Mouse (Mus musculus): Measurements from ENCODE around the gene Gsn. TPM values are rescaled to one million over a fixed set of nuclear protein-coding genes. Genes with fewer than 3 reads are reported as not detected.
A peak's percentile ranks its signal among the peaks of the same experiment; 100 is the strongest.

Gsn gene
- polyA plus RNA-seq, 1 experiment = 282 TPM

GRCm38 (mm10) chr2:35293291-35293690 lies 37.1 kb downstream of the Gsn start:
- Histone ChIP-seq H3ac (ENCODE audit: control insufficient read depth, insufficient read length) (no peak overlapping the region), H3K79me2 (ENCODE audit: control insufficient read depth, insufficient read depth) (no peaks in the 10 kb centered on the region), H3K4me3 (no peak overlapping the region), H3K27me3 (ENCODE audit: control insufficient read depth, insufficient read depth, insufficient read length) (no peaks in the 10 kb centered on the region), H3K4me2 (ENCODE audit: low read depth) (no peak overlapping the region), H3K36me3 (ENCODE audit: control insufficient read depth, insufficient read depth) (peaks cover 32% of the 10 kb centered on the region)
- TF ChIP-seq E2F4 (IDR thresholded peaks at IDR 0.05; ENCODE audit: insufficient read depth) (no peak), POLR2A (IDR thresholded peaks at IDR 0.05; ENCODE audit: insufficient read length, low read depth) (no peak), POLR2AphosphoS2 (IDR thresholded peaks at IDR 0.05; ENCODE audit: insufficient read length, low read depth) (no peak), TCF12 (IDR thresholded peaks at IDR 0.05; ENCODE audit: insufficient read depth, poor library complexity, severe bottlenecking) (no peak), MYOD1 (IDR thresholded peaks at IDR 0.05; ENCODE audit: control insufficient read depth in 1 of 3, insufficient read length in 2 of 3, low read depth in 2 of 3) (no peak), SRF (IDR thresholded peaks at IDR 0.05; ENCODE audit: control insufficient read depth, insufficient read length, low read depth) (no peak), USF1 (IDR thresholded peaks at IDR 0.05; ENCODE audit: low read depth) (no peak), CEBPB (IDR thresholded peaks at IDR 0.05; ENCODE audit: insufficient read depth, poor library complexity, severe bottlenecking) (no peak), TCF3 (IDR thresholded peaks at IDR 0.05; ENCODE audit: insufficient read length, low read depth) (no peak), MYOG (IDR thresholded peaks at IDR 0.05; ENCODE audit: control insufficient read depth in 1 of 3, insufficient read depth in 1 of 3, insufficient read length in 2 of 3, low read depth in 2 of 3) (no peak), MAX (IDR thresholded peaks at IDR 0.05; ENCODE audit: low read depth) (no peak), REST (IDR thresholded peaks at IDR 0.05; ENCODE audit: insufficient read depth, insufficient read length) (no peak)

GRCm38 (mm10) chr2:35297703-35298332 lies 41.6 kb downstream of the Gsn start:
- Histone ChIP-seq H3ac (ENCODE audit: control insufficient read depth, insufficient read length) (no peak overlapping the region), H3K4me3 (no peak overlapping the region), H3K27me3 (ENCODE audit: control insufficient read depth, insufficient read depth, insufficient read length) (no peaks in the 10 kb centered on the region), H3K4me2 (ENCODE audit: low read depth) (no peak overlapping the region), H3K79me2 (ENCODE audit: control insufficient read depth, insufficient read depth) (no peaks in the 10 kb centered on the region), H3K36me3 (ENCODE audit: control insufficient read depth, insufficient read depth) (peaks cover 20% of the 10 kb centered on the region)
- TF ChIP-seq MYOD1 (IDR thresholded peaks at IDR 0.05; ENCODE audit: control insufficient read depth in 1 of 3, insufficient read length in 2 of 3, low read depth in 2 of 3) (peak in 1 of 3 experiments; percentile 9), E2F4 (IDR thresholded peaks at IDR 0.05; ENCODE audit: insufficient read depth) (no peak)

GRCm38 (mm10) chr2:35299437-35299836 lies 43.3 kb downstream of the Gsn start:
- Histone ChIP-seq H3ac (ENCODE audit: control insufficient read depth, insufficient read length) (no peak overlapping the region), H3K36me3 (ENCODE audit: control insufficient read depth, insufficient read depth) (peaks cover 15% of the 10 kb centered on the region), H3K4me2 (ENCODE audit: low read depth) (no peak overlapping the region), H3K27me3 (ENCODE audit: control insufficient read depth, insufficient read depth, insufficient read length) (no peaks in the 10 kb centered on the region), H3K79me2 (ENCODE audit: control insufficient read depth, insufficient read depth) (no peaks in the 10 kb centered on the region), H3K4me3 (no peak overlapping the region)
- TF ChIP-seq TCF3 (IDR thresholded peaks at IDR 0.05; ENCODE audit: insufficient read length, low read depth) (no peak), E2F4 (IDR thresholded peaks at IDR 0.05; ENCODE audit: insufficient read depth) (no peak), MYOG (IDR thresholded peaks at IDR 0.05; ENCODE audit: control insufficient read depth in 1 of 3, insufficient read depth in 1 of 3, insufficient read length in 2 of 3, low read depth in 2 of 3) (peak in 1 of 3 experiments; percentile 51), POLR2AphosphoS2 (IDR thresholded peaks at IDR 0.05; ENCODE audit: insufficient read length, low read depth) (no peak), MAX (IDR thresholded peaks at IDR 0.05; ENCODE audit: low read depth) (no peak), CEBPB (IDR thresholded peaks at IDR 0.05; ENCODE audit: insufficient read depth, poor library complexity, severe bottlenecking) (no peak), MYOD1 (IDR thresholded peaks at IDR 0.05; ENCODE audit: control insufficient read depth in 1 of 3, insufficient read length in 2 of 3, low read depth in 2 of 3) (peak; percentile 47 to 88 (median 54)), USF1 (IDR thresholded peaks at IDR 0.05; ENCODE audit: low read depth) (no peak), REST (IDR thresholded peaks at IDR 0.05; ENCODE audit: insufficient read depth, insufficient read length) (no peak), SRF (IDR thresholded peaks at IDR 0.05; ENCODE audit: control insufficient read depth, insufficient read length, low read depth) (no peak), POLR2A (IDR thresholded peaks at IDR 0.05; ENCODE audit: insufficient read length, low read depth) (no peak), TCF12 (IDR thresholded peaks at IDR 0.05; ENCODE audit: insufficient read depth, poor library complexity, severe bottlenecking) (peak; percentile 22)

- Histone ChIP-seq H3ac (ENCODE audit: control insufficient read depth, insufficient read length) (no peak overlapping the region), H3K4me3 (no peak overlapping the region), H3K27me3 (ENCODE audit: control insufficient read depth, insufficient read depth, insufficient read length) (no peaks in the 10 kb centered on the region), H3K79me2 (ENCODE audit: control insufficient read depth, insufficient read depth) (no peaks in the 10 kb centered on the region), H3K4me2 (ENCODE audit: low read depth) (no peak overlapping the region), H3K36me3 (ENCODE audit: control insufficient read depth, insufficient read depth) (peaks cover 9% of the 10 kb centered on the region)
- no peak for TF ChIP-seq CEBPB (IDR thresholded peaks at IDR 0.05; ENCODE audit: insufficient read depth, poor library complexity, severe bottlenecking)
- TF ChIP-seq POLR2A (IDR thresholded peaks at IDR 0.05; ENCODE audit: insufficient read length, low read depth) = no peak
- TF ChIP-seq POLR2AphosphoS2 (IDR thresholded peaks at IDR 0.05; ENCODE audit: insufficient read length, low read depth) = no peak
Measured at GRCm38 (mm10) chr2:35302049-35302885, 46.1 kb downstream of the Gsn start.

- Histone ChIP-seq H3K27me3 (ENCODE audit: control insufficient read depth, insufficient read depth, insufficient read length) (no peaks in the 10 kb centered on the region), H3K36me3 (ENCODE audit: control insufficient read depth, insufficient read depth) (peaks cover 15% of the 10 kb centered on the region), H3K79me2 (ENCODE audit: control insufficient read depth, insufficient read depth) (no peaks in the 10 kb centered on the region), H3K4me3 (no peak overlapping the region), H3ac (ENCODE audit: control insufficient read depth, insufficient read length) (no peak overlapping the region), H3K4me2 (ENCODE audit: low read depth) (no peak overlapping the region)
- TF ChIP-seq MYOD1 (IDR thresholded peaks at IDR 0.05; ENCODE audit: control insufficient read depth in 1 of 3, insufficient read length in 2 of 3, low read depth in 2 of 3) (no peak), SRF (IDR thresholded peaks at IDR 0.05; ENCODE audit: control insufficient read depth, insufficient read length, low read depth) (no peak), TCF3 (IDR thresholded peaks at IDR 0.05; ENCODE audit: insufficient read length, low read depth) (no peak), POLR2AphosphoS2 (IDR thresholded peaks at IDR 0.05; ENCODE audit: insufficient read length, low read depth) (no peak), MYOG (IDR thresholded peaks at IDR 0.05; ENCODE audit: control insufficient read depth in 1 of 3, insufficient read depth in 1 of 3, insufficient read length in 2 of 3, low read depth in 2 of 3) (no peak), MAX (IDR thresholded peaks at IDR 0.05; ENCODE audit: low read depth) (no peak), POLR2A (IDR thresholded peaks at IDR 0.05; ENCODE audit: insufficient read length, low read depth) (no peak), CEBPB (IDR thresholded peaks at IDR 0.05; ENCODE audit: insufficient read depth, poor library complexity, severe bottlenecking) (no peak), USF1 (IDR thresholded peaks at IDR 0.05; ENCODE audit: low read depth) (no peak), E2F4 (IDR thresholded peaks at IDR 0.05; ENCODE audit: insufficient read depth) (no peak), TCF12 (IDR thresholded peaks at IDR 0.05; ENCODE audit: insufficient read depth, poor library complexity, severe bottlenecking) (no peak), REST (IDR thresholded peaks at IDR 0.05; ENCODE audit: insufficient read depth, insufficient read length) (no peak)
Measured at GRCm38 (mm10) chr2:35308166-35308565, 52.0 kb downstream of the Gsn start.
